Mouse (Mus musculus) testis, adult 2 months (tissue): ENCODE data around the gene Apoa4. TPM values are rescaled to one million over a fixed set of nuclear protein-coding genes. Genes with fewer than 3 reads are reported as not detected.

Experiments
- H3K27ac ChIP-seq: fragments of 200-500 bp; 2 replicates; pipeline ENCODE4 v1.5.1; 2012; ENCODE audit warnings: low read depth, low read length; ENCODE audit not compliant: control insufficient read depth, insufficient read depth
- H3K27me3 ChIP-seq: fragments of 200-500 bp; 2 replicates; pipeline ENCODE4 v1.6.1; 2012; ENCODE audit warnings: mild to moderate bottlenecking, low read length, moderate library complexity; ENCODE audit not compliant: control insufficient read depth, insufficient read depth
- H3K36me3 ChIP-seq: fragments of 200-500 bp; 2 replicates; pipeline ENCODE4 v1.6.1; 2012; ENCODE audit warnings: mild to moderate bottlenecking, low read length; ENCODE audit not compliant: control insufficient read depth, insufficient read depth
- H3K4me1 ChIP-seq: fragments of 200-500 bp; 2 replicates; pipeline ENCODE4 v1.6.1; 2012; ENCODE audit warnings: low read length; ENCODE audit not compliant: control insufficient read depth, insufficient read depth
- H3K4me3 ChIP-seq: fragments of 200-500 bp; 2 replicates; pipeline ENCODE4 v1.5.1; 2012; ENCODE audit warnings: low read depth, mild to moderate bottlenecking, low read length, moderate library complexity, mixed read lengths; ENCODE audit not compliant: control insufficient read depth
- CTCF ChIP-seq: fragments of 200-500 bp; IDR thresholded peaks from 2 replicates; pipeline ENCODE4 v1.5.1; 2012; ENCODE audit warnings: low read depth, mild to moderate bottlenecking, inconsistent platforms, low read length, moderate library complexity; ENCODE audit not compliant: control insufficient read depth, insufficient read depth, insufficient replicate concordance
- POLR2A ChIP-seq: fragments of 200-500 bp; IDR thresholded peaks from 2 replicates; pipeline ENCODE4 v1.6.1; 2012; ENCODE audit warnings: low read depth, mild to moderate bottlenecking, inconsistent platforms, low read length, moderate library complexity; ENCODE audit not compliant: control insufficient read depth
- polyA plus RNA-seq: library from polyadenylated mRNA; depleted of rRNA; stranded (reverse); fragments of >200 nt; gene quantifications from 2 replicates; pipeline ENCODE4 v1.2.3, GENCODE M21; 2012

The Apoa4 gene
- polyA plus RNA-seq, 1 experiment, result 0.15 TPM

GRCm38 (mm10) chr9:46198936-46199335, 41.6 kb upstream of the Apoa4 start:
- TF ChIP-seq CTCF (no peak), POLR2A (no peak)
- Histone ChIP-seq H3K4me3 (no peak overlapping the region), H3K36me3 (peaks cover 4% of the 10 kb centered on the region), H3K27me3 (no peaks in the 10 kb centered on the region), H3K4me1 (no peaks in the 10 kb centered on the region; the same call in 1 of the 2 replicates), H3K27ac (no peak overlapping the region)

GRCm38 (mm10) chr9:46199609-46200008, 40.9 kb upstream of the Apoa4 start:
- Histone ChIP-seq H3K4me3 (no peak overlapping the region), H3K27me3 (no peaks in the 10 kb centered on the region), H3K4me1 (no peaks in the 10 kb centered on the region; the same call in 1 of the 2 replicates), H3K36me3 (peaks cover 4% of the 10 kb centered on the region), H3K27ac (peak overlapping the region; percentile 34)
- TF ChIP-seq POLR2A, result no peak
- TF ChIP-seq CTCF, result no peak

GRCm38 (mm10) chr9:46206834-46207500, 33.5 kb upstream of the Apoa4 start:
- H3K4me3 ChIP-seq, result no peak overlapping the region
- peak overlapping the region; percentile 10; the same call in 1 of the 2 replicates for H3K27ac ChIP-seq
- no peaks in the 10 kb centered on the region for H3K27me3 ChIP-seq
- H3K36me3 ChIP-seq, result no peaks in the 10 kb centered on the region; the same call in 1 of the 2 replicates
- H3K4me1 ChIP-seq, result peaks cover 3% of the 10 kb centered on the region; the same call in 1 of the 2 replicates
- TF ChIP-seq CTCF, result no peak
- no peak for TF ChIP-seq POLR2A

- TF ChIP-seq CTCF, result no peak
- no peak for TF ChIP-seq POLR2A
- peaks cover 3% of the 10 kb centered on the region; the same call in 1 of the 2 replicates for H3K4me1 ChIP-seq
- no peaks in the 10 kb centered on the region for H3K27me3 ChIP-seq
- peak overlapping the region; percentile 5; the same call in 1 of the 2 replicates for H3K27ac ChIP-seq
- no peaks in the 10 kb centered on the region; the same call in 1 of the 2 replicates for H3K36me3 ChIP-seq
- no peak overlapping the region for H3K4me3 ChIP-seq
Observed at GRCm38 (mm10) chr9:46207501-46207869, 33.0 kb upstream of the Apoa4 start.

- Histone ChIP-seq H3K36me3 (no peaks in the 10 kb centered on the region; the same call in 1 of the 2 replicates), H3K27me3 (no peaks in the 10 kb centered on the region)
Observed at GRCm38 (mm10) chr9:46208401-46208974, 32.0 kb upstream of the Apoa4 start.

GRCm38 (mm10) chr9:46210473-46210872, 30.0 kb upstream of the Apoa4 start:
- TF ChIP-seq POLR2A (no peak), CTCF (no peak)
- H3K36me3 ChIP-seq, result no peaks in the 10 kb centered on the region; the same call in 1 of the 2 replicates
- H3K27me3 ChIP-seq, result no peaks in the 10 kb centered on the region
- peaks cover 3% of the 10 kb centered on the region; the same call in 1 of the 2 replicates for H3K4me1 ChIP-seq
- no peak overlapping the region for H3K27ac ChIP-seq
- H3K4me3 ChIP-seq, result no peak overlapping the region

More at GRCm38 (mm10) chr9:46208401-46208974, 32.0 kb upstream of the Apoa4 start:
- no peak for TF ChIP-seq POLR2A
- TF ChIP-seq CTCF, result no peak
- Histone ChIP-seq H3K4me3 (no peak overlapping the region), H3K4me1 (peaks cover 3% of the 10 kb centered on the region; the same call in 1 of the 2 replicates), H3K27ac (no peak overlapping the region)

GRCm38 (mm10) chr9:46214276-46214675, 26.2 kb upstream of the Apoa4 start:
- H3K27ac ChIP-seq, result no peak overlapping the region
- no peaks in the 10 kb centered on the region for H3K27me3 ChIP-seq
- H3K36me3 ChIP-seq, result no peaks in the 10 kb centered on the region
- no peak overlapping the region for H3K4me3 ChIP-seq
- TF ChIP-seq CTCF (no peak), POLR2A (no peak)
- no peaks in the 10 kb centered on the region for H3K4me1 ChIP-seq
